Comparison of ENCODE assay signal across 9 mouse cellular contexts in genomic region chr2:44526110-44527032, GRCm38 (mm10).
DNase-seq lines count a peak whose midpoint lies in the region; ATAC-seq and TF ChIP-seq lines count a peak whose summit lies in the region.
"Had no signal": no experiment of that assay in that cellular context is flagged by ENCODE, and none has a peak within 500 bp of the region (broad histone marks: within the 10 kb centered on the region; RNA-seq: fewer than 3 reads in every experiment).

No protein-coding gene starts in this region.

- TF ChIP-seq POLR2A in ES-Bruce4 (IDR thresholded peaks at IDR 0.05; ENCODE audit: insufficient read depth, low read length) = no peak

- H3K4me1 ChIP-seq in kidney, embryonic 15.5 days = peaks cover 12% of the 10 kb centered on the region
- H3K4me1 ChIP-seq in ES-Bruce4 (ENCODE audit: control insufficient read depth, insufficient read depth, low read length) = peaks cover 3% of the 10 kb centered on the region
- H3K4me1 ChIP-seq in liver, embryonic 12.5 days = no peaks in the 10 kb centered on the region

- H3K9ac ChIP-seq in kidney, embryonic 15.5 days = no peak overlapping the region
- no peak overlapping the region for H3K9ac ChIP-seq in ES-Bruce4 (ENCODE audit: low read depth, poor library complexity, severe bottlenecking)
- no peak overlapping the region for H3K9ac ChIP-seq in liver, embryonic 12.5 days

- H3K27ac ChIP-seq in kidney, embryonic 15.5 days = peak overlapping the region; percentile 80
- peak overlapping the region; percentile 61; the same call in 1 of the 2 replicates for H3K27ac ChIP-seq in ES-Bruce4 (ENCODE audit: insufficient read depth, low read length)
- H3K27ac ChIP-seq in liver, embryonic 12.5 days = no peak overlapping the region
- H3K27ac ChIP-seq: left cerebral cortex, adult 2 months had no signal

- TF ChIP-seq CTCF in ES-Bruce4 (IDR thresholded peaks at IDR 0.05; ENCODE audit: low read depth, low read length) = no peak

- peak; percentile 85 for ATAC-seq in kidney, embryonic 15.5 days (replicated peaks; ENCODE audit: low FRiP score)
- no peak for ATAC-seq in liver, embryonic 12.5 days

- DNase-seq in kidney, adult 11 months = no peak
- DNase-seq in adrenal gland, postnatal 36 days = peak; percentile 22 to 48
- peak; percentile 29 to 38 for DNase-seq in heart, postnatal 14 days
- peak; percentile 47 for DNase-seq in skeletal muscle tissue, adult 2 months (ENCODE audit: low read depth, low spot score)
- DNase-seq in urinary bladder, postnatal 4 days (ENCODE audit: low spot score in 2 of 2) = no peak

- intact Hi-C loops in heart, postnatal 14 days (cut with DNase I) = no loop called here

- no peak overlapping the region for H3K4me2 ChIP-seq in kidney, embryonic 15.5 days
- no peak overlapping the region for H3K4me2 ChIP-seq in liver, embryonic 12.5 days

- no peaks in the 10 kb centered on the region for H3K36me3 ChIP-seq in kidney, embryonic 15.5 days
- H3K36me3 ChIP-seq in ES-Bruce4 (ENCODE audit: control insufficient read depth, insufficient read depth, low read length, poor library complexity, severe bottlenecking) = no peaks in the 10 kb centered on the region
- H3K36me3 ChIP-seq in liver, embryonic 12.5 days = no peaks in the 10 kb centered on the region

- 30% methylated on average over 6 of the region's 6 CpGs for WGBS in kidney, embryonic 15.5 days
- WGBS in liver, embryonic 12.5 days (ENCODE audit: insufficient replicate concordance) = 31% methylated on average over 6 of the region's 6 CpGs

- H3K27me3 ChIP-seq in kidney, embryonic 15.5 days = no peaks in the 10 kb centered on the region
- peaks cover 6% of the 10 kb centered on the region for H3K27me3 ChIP-seq in ES-Bruce4 (ENCODE audit: control insufficient read depth, insufficient read depth, low read length, poor library complexity, severe bottlenecking)
- no peaks in the 10 kb centered on the region for H3K27me3 ChIP-seq in liver, embryonic 12.5 days (replicated peaks)

- H3K4me3 ChIP-seq in kidney, embryonic 15.5 days (replicated peaks) = no peak overlapping the region
- no peak overlapping the region for H3K4me3 ChIP-seq in ES-Bruce4 (ENCODE audit: low read depth, low read length)
- H3K4me3 ChIP-seq in liver, embryonic 12.5 days = no peak overlapping the region
- H3K4me3 ChIP-seq: left cerebral cortex, adult 2 months had no signal

- TF ChIP-seq EP300 in ES-Bruce4 (IDR thresholded peaks at IDR 0.05; ENCODE audit: insufficient read depth, low read depth, low read length) = peak; percentile 84; the same call in 1 of the 2 replicates

- no peaks in the 10 kb centered on the region for H3K9me3 ChIP-seq in kidney, embryonic 15.5 days (replicated peaks)
- H3K9me3 ChIP-seq in ES-Bruce4 (replicated peaks; ENCODE audit: control insufficient read depth, insufficient read depth, low read length, poor library complexity, severe bottlenecking) = peaks cover 4% of the 10 kb centered on the region; the same call in 1 of the 2 replicates
- no peaks in the 10 kb centered on the region for H3K9me3 ChIP-seq in liver, embryonic 12.5 days (replicated peaks)

Comparison
In these comparisons a context has a peak if more than half of its experiments do, and no peak if none do; other contexts are left out.
1. DNase-seq: peak in adrenal gland, postnatal 36 days (2 of 2), heart, postnatal 14 days (2 of 2) and skeletal muscle tissue, adult 2 months (single experiment); none in kidney, adult 11 months (single experiment) and urinary bladder, postnatal 4 days (0 of 2).